Mouse (Mus musculus) thymus, adult 2 months (tissue): ENCODE data around the gene Ccdc162. TPM values are rescaled to one million over a fixed set of nuclear protein-coding genes. Genes with fewer than 3 reads are reported as not detected.

ENCODE experiments used
- DNase-seq: peaks from one replicate; pipeline ENCODE4 v3.0.0; 2021
- H3K27ac ChIP-seq: fragments of 200-500 bp; 2 replicates; pipeline ENCODE4 v1.5.1; 2012; ENCODE audit warnings: low read length, control low read depth; ENCODE audit not compliant: control insufficient read depth, insufficient read depth
- H3K27me3 ChIP-seq: fragments of 200-500 bp; 2 replicates; pipeline ENCODE4 v1.6.1; 2012; ENCODE audit warnings: mild to moderate bottlenecking, low read length, moderate library complexity, mixed read lengths; ENCODE audit not compliant: control insufficient read depth, insufficient read depth
- H3K36me3 ChIP-seq: fragments of 200-500 bp; 2 replicates; pipeline ENCODE4 v1.6.1; 2012; ENCODE audit warnings: mild to moderate bottlenecking, low read length, moderate library complexity; ENCODE audit not compliant: control insufficient read depth, insufficient read depth
- H3K4me1 ChIP-seq: fragments of 200-500 bp; replicated peaks from 2 replicates; pipeline ENCODE4 v1.6.1; 2012; ENCODE audit warnings: low read length; ENCODE audit not compliant: control insufficient read depth, insufficient read depth
- H3K4me3 ChIP-seq: fragments of 200-500 bp; 2 replicates; pipeline ENCODE4 v1.5.1; 2012; ENCODE audit warnings: mild to moderate bottlenecking, low read length, control low read depth, moderate library complexity; ENCODE audit not compliant: control insufficient read depth, insufficient read depth
- CTCF ChIP-seq: fragments of 200-500 bp; IDR thresholded peaks from 2 replicates; pipeline ENCODE4 v1.5.1; 2012; ENCODE audit warnings: mild to moderate bottlenecking, control low read depth, low read length, moderate library complexity, borderline replicate concordance; ENCODE audit not compliant: control insufficient read depth, poor library complexity, insufficient read depth; ENCODE audit errors: extremely low read depth
- POLR2A ChIP-seq: fragments of 200-500 bp; IDR thresholded peaks from 2 replicates; pipeline ENCODE4 v1.6.1; 2012; ENCODE audit warnings: mild to moderate bottlenecking, low read length, control low read depth, moderate library complexity; ENCODE audit not compliant: control insufficient read depth, poor library complexity, insufficient read depth; ENCODE audit errors: extremely low read depth
- WGBS: fragments of 180-500 bp; shearing (Covaris S2); methylation state at CpG from one replicate; pipeline ENCODE4 v1.1.7; 2018; 5-methylcytosine and 5-hydroxymethylcytosine counted together
- polyA plus RNA-seq: library from polyadenylated mRNA; depleted of rRNA; stranded (reverse); fragments of >200 nt; gene quantifications from 2 replicates; pipeline ENCODE4 v1.2.3, GENCODE M21; 2012

The Ccdc162 gene
- polyA plus RNA-seq, 1 experiment, result 5.1 TPM

DNA sequence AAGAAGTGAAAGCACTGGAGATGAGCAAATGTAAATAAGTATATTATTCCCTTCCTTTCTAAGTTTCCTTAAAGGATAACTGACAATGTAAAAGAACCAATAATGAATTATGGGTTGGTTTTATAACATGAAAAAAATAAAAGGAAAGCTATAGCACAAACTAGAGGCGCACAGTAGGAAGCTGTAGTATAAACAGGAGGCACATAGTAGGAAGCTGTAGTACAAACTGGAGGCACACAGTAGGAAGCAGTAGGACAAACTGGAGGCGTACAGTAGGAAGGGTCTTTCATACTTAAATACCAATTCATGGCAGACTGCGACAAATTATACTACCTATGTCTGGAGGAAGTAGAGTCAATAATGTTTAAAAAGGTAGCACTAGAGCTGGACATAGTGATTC is 16.8 kb upstream of the Ccdc162 start:
- 100% methylated on average over 3 of the region's 3 CpGs for WGBS
- TF ChIP-seq POLR2A (no peak), CTCF (no peak)
- no peaks in the 10 kb centered on the region for H3K27me3 ChIP-seq
- H3K36me3 ChIP-seq, result peaks cover 28% of the 10 kb centered on the region
- H3K27ac ChIP-seq, result no peak overlapping the region
- no peak overlapping the region for H3K4me3 ChIP-seq
- no peak for DNase-seq
- H3K4me1 ChIP-seq, result no peaks in the 10 kb centered on the region; the same call in 1 of the 2 replicates

DNA sequence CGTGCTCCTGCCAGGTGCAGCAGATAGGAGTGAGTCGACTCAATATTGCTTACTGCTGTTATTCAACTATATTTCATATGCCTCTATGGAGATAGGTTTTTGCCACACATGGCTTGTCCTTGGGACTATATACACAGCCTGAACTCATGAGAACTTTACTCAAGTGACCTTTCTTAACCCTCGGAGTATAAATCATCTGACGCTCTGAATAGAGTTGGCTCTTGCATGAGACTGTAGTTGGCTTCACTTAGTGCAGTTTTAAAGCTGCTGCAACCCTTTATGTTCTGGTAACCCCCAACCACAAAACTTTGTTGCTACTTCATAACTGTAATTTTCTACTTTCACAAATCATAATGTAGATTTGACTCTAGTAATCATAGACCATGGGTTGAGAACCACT is 15.5 kb upstream of the Ccdc162 start:
- H3K36me3 ChIP-seq, result peaks cover 28% of the 10 kb centered on the region
- no peak overlapping the region for H3K27ac ChIP-seq
- WGBS, result 94% methylated on average over 4 of the region's 4 CpGs
- H3K4me3 ChIP-seq, result no peak overlapping the region
- no peaks in the 10 kb centered on the region; the same call in 1 of the 2 replicates for H3K4me1 ChIP-seq
- no peak for DNase-seq
- no peak for TF ChIP-seq CTCF
- TF ChIP-seq POLR2A, result no peak
- H3K27me3 ChIP-seq, result no peaks in the 10 kb centered on the region

DNA sequence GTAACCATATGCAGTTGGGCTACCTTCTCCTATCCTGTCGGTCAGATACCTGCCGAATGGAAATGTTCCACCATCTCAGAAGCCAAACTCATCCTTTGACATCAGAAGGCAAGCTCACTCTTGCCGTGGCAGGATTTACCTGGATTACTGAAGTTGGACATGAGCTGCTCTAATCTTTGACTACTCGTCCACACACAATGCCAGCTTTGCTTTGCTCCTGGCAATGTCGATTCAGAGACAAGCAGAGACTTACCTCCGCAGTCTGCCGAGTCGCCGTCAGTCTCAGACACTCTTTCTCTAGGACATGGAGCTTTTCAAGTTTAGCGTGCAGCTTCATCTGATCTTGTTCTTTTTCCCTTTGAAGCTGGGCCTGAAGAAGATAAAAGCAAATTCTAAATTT is 14.3 kb upstream of the Ccdc162 start:
- TF ChIP-seq CTCF, result no peak
- no peak for TF ChIP-seq POLR2A
- no peaks in the 10 kb centered on the region for H3K27me3 ChIP-seq
- peaks cover 25% of the 10 kb centered on the region for H3K36me3 ChIP-seq
- H3K4me1 ChIP-seq, result no peaks in the 10 kb centered on the region; the same call in 1 of the 2 replicates
- no peak overlapping the region for H3K4me3 ChIP-seq
- WGBS, result 83% methylated on average over 10 of the region's 10 CpGs
- DNase-seq, result no peak
- no peak overlapping the region for H3K27ac ChIP-seq

DNA sequence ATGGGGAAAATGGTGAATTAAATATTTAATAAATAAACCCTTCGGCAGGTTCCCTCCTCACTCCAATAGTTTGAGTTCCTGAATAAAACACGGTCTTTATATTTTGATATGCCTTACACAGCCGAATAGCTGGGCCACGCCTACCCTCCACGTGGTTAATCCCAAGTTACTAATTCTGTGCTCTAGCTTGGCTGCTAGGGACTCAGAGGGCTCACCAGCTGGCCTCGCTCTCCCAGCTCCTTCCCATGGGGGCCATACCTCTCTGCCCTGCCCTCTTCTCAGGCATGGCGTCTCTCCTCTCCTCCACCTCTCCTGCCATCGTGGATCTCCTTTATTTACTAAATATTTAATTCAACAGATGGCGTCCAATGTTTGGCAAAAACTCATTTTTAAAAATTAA is 9.8 kb upstream of the Ccdc162 start:
- no peak overlapping the region for H3K4me3 ChIP-seq
- H3K36me3 ChIP-seq, result peaks cover 28% of the 10 kb centered on the region
- TF ChIP-seq CTCF, result no peak
- TF ChIP-seq POLR2A, result no peak
- WGBS, result 96% methylated on average over 9 of the region's 9 CpGs
- no peaks in the 10 kb centered on the region; the same call in 1 of the 2 replicates for H3K4me1 ChIP-seq
- no peaks in the 10 kb centered on the region for H3K27me3 ChIP-seq
- DNase-seq, result no peak
- H3K27ac ChIP-seq, result no peak overlapping the region

DNA sequence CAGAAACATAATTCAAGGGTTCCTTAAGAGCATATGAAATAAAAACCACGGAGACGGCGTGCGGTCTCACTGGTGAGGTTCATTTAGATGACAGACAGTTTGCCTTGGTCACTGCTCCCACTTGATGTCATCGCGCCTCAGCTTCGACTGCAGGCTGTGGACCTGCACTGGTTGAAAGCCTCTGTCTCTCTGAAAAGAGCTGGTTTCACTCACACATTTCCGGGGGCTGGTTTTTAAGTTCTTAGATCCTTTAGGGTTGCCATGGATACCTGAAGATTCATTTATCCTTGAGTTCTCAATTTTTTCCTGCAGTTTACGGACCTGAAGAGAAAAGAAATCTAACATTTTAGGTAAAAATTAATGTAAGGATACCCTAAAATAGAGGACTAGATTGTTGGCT is 3.2 kb upstream of the Ccdc162 start:
- H3K36me3 ChIP-seq, result peaks cover 12% of the 10 kb centered on the region
- no peak overlapping the region for H3K27ac ChIP-seq
- H3K4me3 ChIP-seq, result no peak overlapping the region
- TF ChIP-seq POLR2A (no peak), CTCF (no peak)
- H3K27me3 ChIP-seq, result no peaks in the 10 kb centered on the region
- no peaks in the 10 kb centered on the region for H3K4me1 ChIP-seq
- DNase-seq, result no peak
- WGBS, result 96% methylated on average over 9 of the region's 9 CpGs

DNA sequence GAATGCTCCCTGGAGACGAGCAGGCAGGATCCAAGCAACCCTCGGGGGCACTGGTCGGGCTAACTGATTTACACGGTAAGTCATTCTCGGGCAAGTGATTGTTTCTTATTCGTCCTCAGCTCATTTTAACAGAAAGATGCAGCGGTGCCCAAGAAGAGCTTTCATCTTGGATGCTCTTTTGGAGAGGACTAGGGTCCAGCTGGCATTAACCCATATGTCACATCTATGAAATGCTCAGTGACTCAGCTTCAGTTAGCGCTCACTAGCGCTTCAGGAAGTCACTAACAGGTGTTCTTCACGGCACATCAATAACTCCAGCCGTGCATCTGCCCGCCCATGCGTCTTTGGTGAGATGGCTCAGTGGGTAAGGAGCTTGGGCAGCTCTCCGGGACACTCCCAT is 877 bp downstream of the Ccdc162 start:
- Histone ChIP-seq H3K27ac (no peak overlapping the region), H3K4me1 (no peaks in the 10 kb centered on the region), H3K4me3 (no peak overlapping the region), H3K36me3 (peaks cover 9% of the 10 kb centered on the region), H3K27me3 (no peaks in the 10 kb centered on the region)
- WGBS, result 93% methylated on average over 14 of the region's 14 CpGs
- no peak for DNase-seq
- no peak for TF ChIP-seq POLR2A
- TF ChIP-seq CTCF, result no peak

DNA sequence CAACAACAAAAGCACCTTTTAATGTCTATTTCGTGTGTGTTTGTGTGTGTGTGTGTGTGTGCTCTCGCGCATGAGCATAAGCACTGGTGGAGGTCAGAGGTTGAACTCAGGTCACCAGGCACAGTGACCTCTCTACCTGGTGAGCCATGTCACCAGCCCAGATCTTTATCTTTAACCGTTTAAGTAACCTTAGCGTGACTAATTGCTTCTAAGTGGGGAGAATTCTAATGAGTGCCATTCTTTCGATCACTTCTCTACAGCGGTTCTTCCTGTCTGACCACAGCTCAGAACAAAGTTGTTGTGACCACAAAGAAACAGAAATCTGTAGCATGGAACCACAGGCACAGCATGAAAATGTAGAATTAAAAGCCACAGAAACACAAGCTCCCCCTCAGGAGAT is 5.0 kb downstream of the Ccdc162 start:
- Histone ChIP-seq H3K27me3 (no peaks in the 10 kb centered on the region), H3K27ac (no peak overlapping the region), H3K4me1 (no peaks in the 10 kb centered on the region), H3K36me3 (no peaks in the 10 kb centered on the region), H3K4me3 (no peak overlapping the region)
- no peak for DNase-seq
- 41% methylated on average over 7 of the region's 7 CpGs for WGBS
- TF ChIP-seq POLR2A (no peak), CTCF (no peak)
